Mouse (Mus musculus) limb, embryonic 11.5 days (tissue): ENCODE results near the gene Ttc39d. TPM values are rescaled to one million over a fixed set of nuclear protein-coding genes. Genes with fewer than 3 reads are reported as not detected.

Experiments
- ATAC-seq: fragments of 200-750 bp; cut with Nextera tagmentation; 2 replicates; pipeline ENCODE4 v1.8.0; 2017; ENCODE audit warnings: low read depth; ENCODE audit not compliant: insufficient number of reproducible peaks, low FRiP score, low TSS enrichment
- DNase-seq: peaks from one replicate; pipeline ENCODE4 v3.0.0-alpha.2; 2015; ENCODE audit warnings: low spot score
- H3K27ac ChIP-seq: fragments of 300-500 bp; sonication (generic); replicated peaks from 2 replicates; pipeline ENCODE4 v1.5.1; 2014; ENCODE audit warnings: low read depth, mild to moderate bottlenecking, low read length
- H3K27me3 ChIP-seq: fragments of 300-500 bp; sonication (generic); 2 replicates; pipeline ENCODE4 v1.6.1; 2014; ENCODE audit warnings: mild to moderate bottlenecking, low read length, mixed read lengths; ENCODE audit not compliant: control insufficient read depth, insufficient read depth
- H3K36me3 ChIP-seq: fragments of 300-500 bp; sonication (generic); 2 replicates; pipeline ENCODE4 v1.6.1; 2014; ENCODE audit warnings: mild to moderate bottlenecking, low read length, moderate library complexity, mixed read lengths; ENCODE audit not compliant: control insufficient read depth, insufficient read depth
- H3K4me1 ChIP-seq: fragments of 300-500 bp; sonication (generic); 2 replicates; pipeline ENCODE4 v1.6.1; 2014; ENCODE audit warnings: low read length, mixed read lengths; ENCODE audit not compliant: control insufficient read depth, insufficient read depth
- H3K4me2 ChIP-seq: fragments of 300-500 bp; sonication (generic); 2 replicates; pipeline ENCODE4 v1.6.1; 2014; ENCODE audit warnings: low read depth, mild to moderate bottlenecking, moderate library complexity; ENCODE audit not compliant: severe bottlenecking
- H3K4me3 ChIP-seq: fragments of 300-500 bp; sonication (generic); 2 replicates; pipeline ENCODE4 v1.5.1; 2014; ENCODE audit warnings: low read depth, low read length
- H3K9ac ChIP-seq: fragments of 300-500 bp; sonication (generic); 2 replicates; pipeline ENCODE4 v1.6.1; 2014; ENCODE audit warnings: mild to moderate bottlenecking, low read length
- H3K9me3 ChIP-seq: fragments of 300-500 bp; sonication (generic); 2 replicates; pipeline ENCODE4 v1.6.1; 2016; ENCODE audit warnings: low read length; ENCODE audit not compliant: control insufficient read depth
- WGBS: fragments of 180-500 bp; shearing (Covaris S2); extraction: QIAGEN DNeasy Blood & Tissue Kit; methylation state at CpG from one replicate; pipeline ENCODE4 v1.1.7; 2014; 5-methylcytosine and 5-hydroxymethylcytosine counted together
- polyA plus RNA-seq: library from polyadenylated mRNA; unstranded; fragments of >200 nt; fragmentation: Nextera tagmentation; extraction: Ambion mirVana; gene quantifications from 2 replicates; pipeline ENCODE4 v1.2.1, GENCODE M21; 2014

Gene Ttc39d
- polyA plus RNA-seq: 0.19 and 0.21 TPM in 2 replicates

GRCm38 (mm10) chr17:80206671-80207581 is at the start of gene Ttc39d, which contains the start of gene Srsf7:
Gene Ttc39d (plus strand): TSS chr17:80207460.
Gene Srsf7 (minus strand): TSS chr17:80207307.
- under 1% methylated on average over 94 of the region's 95 CpGs for WGBS
- Histone ChIP-seq H3K9ac (peak within 1 kb of the TSS; percentile 98), H3K9me3 (no peaks in the 10 kb centered on the region), H3K36me3 (peaks cover 13% of the 10 kb centered on the region), H3K4me3 (peak within 1 kb of the TSS; percentile 87), H3K27me3 (no peaks in the 10 kb centered on the region), H3K4me2 (peak within 1 kb of the TSS; percentile 64), H3K27ac (peak within 1 kb of the TSS; percentile 96), H3K4me1 (0 out of 2 replicates have a peak, but pooled peaks cover 3% of the 10 kb centered on the region)
- DNase-seq (peak; percentile 100), ATAC-seq (peak; percentile 94)

- ATAC-seq (no peak), DNase-seq (no peak)
- 91% methylated on average over 6 of the region's 6 CpGs for WGBS
Observed at GRCm38 (mm10) chr17:80157489-80157888, 49.8 kb upstream of the Ttc39d start.

DNA sequence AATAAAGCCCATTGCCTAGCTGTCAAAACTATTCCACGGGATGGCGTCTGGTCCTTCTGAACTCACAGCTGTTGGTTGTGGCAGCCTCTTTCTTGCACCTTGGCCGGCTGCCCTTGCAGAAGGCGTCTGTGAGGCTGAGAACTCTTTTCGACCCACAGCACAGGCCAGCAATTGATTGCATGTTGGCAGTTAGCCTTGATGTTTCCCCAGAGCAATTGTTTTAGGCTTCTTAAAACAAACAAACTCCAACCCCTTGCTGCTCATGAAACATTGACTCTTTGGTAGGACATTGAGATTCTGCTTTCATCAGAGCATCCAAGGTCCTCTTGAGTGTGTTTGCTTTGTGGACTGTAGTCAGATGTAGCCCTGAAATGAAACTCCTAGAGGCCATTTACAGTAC is 46.8 kb upstream of the Ttc39d start:
- DNase-seq: no peak
- Histone ChIP-seq H3K9me3 (no peaks in the 10 kb centered on the region), H3K9ac (no peak overlapping the region), H3K36me3 (no peaks in the 10 kb centered on the region), H3K27ac (no peak overlapping the region), H3K4me3 (no peak overlapping the region), H3K27me3 (no peaks in the 10 kb centered on the region), H3K4me2 (no peak overlapping the region), H3K4me1 (no peaks in the 10 kb centered on the region)
- ATAC-seq: no peak
- WGBS: 77% methylated on average over 5 of the region's 5 CpGs

More at GRCm38 (mm10) chr17:80157489-80157888, 49.8 kb upstream of the Ttc39d start:
- Histone ChIP-seq H3K9me3 (no peaks in the 10 kb centered on the region), H3K4me1 (no peaks in the 10 kb centered on the region), H3K36me3 (no peaks in the 10 kb centered on the region), H3K27me3 (no peaks in the 10 kb centered on the region), H3K27ac (no peak overlapping the region), H3K4me3 (no peak overlapping the region), H3K4me2 (no peak overlapping the region), H3K9ac (no peak overlapping the region)

DNA sequence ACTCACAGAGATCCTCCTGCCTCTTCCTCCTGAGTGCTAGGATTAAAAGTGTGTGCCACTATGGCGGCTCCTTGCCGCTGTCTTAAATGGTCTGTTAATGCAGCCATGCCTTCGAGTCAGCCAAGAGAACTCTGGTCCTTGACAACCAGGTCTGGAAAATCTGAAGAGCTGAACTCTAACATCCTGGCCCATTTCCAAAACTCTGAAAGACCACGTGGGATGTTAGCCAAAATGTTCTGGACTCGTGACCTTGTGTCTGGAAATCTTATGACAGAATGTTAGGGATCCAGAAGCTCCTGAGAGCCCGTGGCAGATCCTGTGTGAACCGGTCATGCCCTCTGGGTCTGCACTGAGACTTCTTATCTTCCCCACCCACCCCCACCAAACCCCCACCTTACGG is 43.3 kb upstream of the Ttc39d start:
- Histone ChIP-seq H3K9me3 (no peaks in the 10 kb centered on the region), H3K4me3 (no peak overlapping the region), H3K27ac (no peak overlapping the region), H3K36me3 (no peaks in the 10 kb centered on the region), H3K4me1 (peaks cover 12% of the 10 kb centered on the region), H3K27me3 (no peaks in the 10 kb centered on the region), H3K9ac (no peak overlapping the region), H3K4me2 (no peak overlapping the region)
- ATAC-seq (no peak), DNase-seq (no peak)
- WGBS: 91% methylated on average over 8 of the region's 8 CpGs

GRCm38 (mm10) chr17:80165741-80166140 is 41.5 kb upstream of the Ttc39d start:
- no peaks in the 10 kb centered on the region for H3K36me3 ChIP-seq
- no peaks in the 10 kb centered on the region for H3K27me3 ChIP-seq
- 86% methylated on average over 6 of the region's 6 CpGs for WGBS
- no peak overlapping the region for H3K27ac ChIP-seq
- H3K9ac ChIP-seq: no peak overlapping the region
- no peak overlapping the region for H3K4me3 ChIP-seq
- H3K4me2 ChIP-seq: no peak overlapping the region
- H3K9me3 ChIP-seq: no peaks in the 10 kb centered on the region
- H3K4me1 ChIP-seq: peaks cover 15% of the 10 kb centered on the region
- ATAC-seq (no peak), DNase-seq (no peak)

GRCm38 (mm10) chr17:80166346-80166745 is 40.9 kb upstream of the Ttc39d start:
- no peaks in the 10 kb centered on the region for H3K27me3 ChIP-seq
- WGBS: 88% methylated on average over 6 of the region's 6 CpGs
- no peak for ATAC-seq

DNA sequence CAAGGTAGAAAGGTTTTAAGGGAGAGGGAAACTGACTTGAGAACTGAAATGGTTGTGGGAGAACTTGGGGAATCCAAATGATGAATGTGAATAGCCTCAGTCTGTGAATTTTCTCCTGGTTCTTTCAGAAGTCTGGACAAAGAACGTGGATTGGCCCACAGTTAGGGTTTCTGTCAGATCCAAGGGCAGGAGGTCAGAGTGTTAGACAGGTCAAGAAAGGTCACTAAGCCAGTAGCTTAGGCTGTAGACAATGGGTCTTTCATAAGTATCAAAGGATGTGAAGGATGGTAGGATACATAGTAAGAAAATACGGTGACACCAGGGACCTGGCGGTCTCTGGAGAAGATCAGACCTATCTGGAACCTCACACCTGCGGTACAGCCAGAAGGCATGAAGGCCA is 39.8 kb upstream of the Ttc39d start:
- Histone ChIP-seq H3K9me3 (no peaks in the 10 kb centered on the region), H3K27me3 (no peaks in the 10 kb centered on the region), H3K36me3 (no peaks in the 10 kb centered on the region), H3K4me1 (peaks cover 15% of the 10 kb centered on the region), H3K27ac (no peak overlapping the region), H3K9ac (no peak overlapping the region), H3K4me2 (no peak overlapping the region), H3K4me3 (no peak overlapping the region)
- 80% methylated on average over 4 of the region's 4 CpGs for WGBS
- no peak for ATAC-seq
- no peak for DNase-seq

More at GRCm38 (mm10) chr17:80166346-80166745, 40.9 kb upstream of the Ttc39d start:
- H3K4me1 ChIP-seq: peaks cover 15% of the 10 kb centered on the region
- H3K4me3 ChIP-seq: no peak overlapping the region
- H3K9me3 ChIP-seq: no peaks in the 10 kb centered on the region
- H3K27ac ChIP-seq: no peak overlapping the region
- no peaks in the 10 kb centered on the region for H3K36me3 ChIP-seq
- H3K4me2 ChIP-seq: no peak overlapping the region
- DNase-seq: no peak
- H3K9ac ChIP-seq: no peak overlapping the region

DNA sequence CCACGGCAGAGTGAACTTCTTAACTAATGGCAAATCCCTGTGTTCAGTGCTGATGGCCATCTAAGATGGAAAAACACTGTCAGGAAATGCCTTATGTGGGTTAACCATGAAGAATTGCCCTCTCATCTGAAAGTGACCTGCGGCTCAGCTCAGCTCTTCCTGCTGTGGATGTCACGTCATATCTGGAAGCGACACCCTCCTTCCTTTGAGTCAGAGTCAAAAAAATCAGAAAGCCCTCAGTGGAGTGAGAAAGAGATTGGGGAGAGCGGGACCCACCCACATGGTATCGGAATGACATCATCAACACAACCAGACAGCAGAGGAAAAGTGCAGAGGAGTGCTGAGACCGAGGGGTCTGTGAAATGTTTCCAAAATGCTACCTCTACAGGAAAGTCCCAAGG is 39.4 kb upstream of the Ttc39d start:
- Histone ChIP-seq H3K27me3 (no peaks in the 10 kb centered on the region), H3K4me3 (no peak overlapping the region), H3K36me3 (no peaks in the 10 kb centered on the region), H3K27ac (no peak overlapping the region), H3K9ac (no peak overlapping the region), H3K4me1 (peaks cover 15% of the 10 kb centered on the region), H3K9me3 (no peaks in the 10 kb centered on the region), H3K4me2 (no peak overlapping the region)
- 66% methylated on average over 7 of the region's 7 CpGs for WGBS
- DNase-seq (no peak), ATAC-seq (no peak)
